Mouse (Mus musculus) urinary bladder, postnatal 4 days (tissue): Measurements from ENCODE around the gene Gpkow.

Source experiments
- DNase-seq, 2 experiments: peaks; one replicate each; pipeline ENCODE4 v3.0.0; 2021 to 2022; ENCODE audit warnings: low spot score in 2 of 2

The Gpkow gene

DNA sequence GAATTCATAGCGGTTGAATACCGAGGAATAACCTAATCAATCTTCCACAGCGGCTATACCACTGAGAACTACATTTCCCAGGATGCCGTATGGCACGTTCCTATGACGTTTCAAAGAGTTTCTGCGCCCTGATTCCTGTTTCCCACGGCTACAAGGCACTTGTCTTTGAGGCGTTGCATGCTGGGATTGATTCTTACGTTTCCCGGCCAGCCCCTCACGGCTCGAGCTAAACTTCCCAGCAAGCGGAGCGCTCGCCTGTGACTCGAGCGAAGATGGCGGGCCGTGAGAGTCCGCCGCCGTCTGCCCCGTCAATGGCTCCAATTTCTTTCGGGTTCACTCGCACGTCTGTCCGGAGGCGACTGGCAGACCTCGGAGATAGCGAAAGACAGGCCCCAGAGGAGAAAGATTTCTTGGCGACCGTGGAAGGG lies at the start of gene Gpkow:
TSS of gene Gpkow (plus strand) at position 178 of the 428 bp plus-strand sequence.
- peak; percentile 69 to 72 for DNase-seq

DNA sequence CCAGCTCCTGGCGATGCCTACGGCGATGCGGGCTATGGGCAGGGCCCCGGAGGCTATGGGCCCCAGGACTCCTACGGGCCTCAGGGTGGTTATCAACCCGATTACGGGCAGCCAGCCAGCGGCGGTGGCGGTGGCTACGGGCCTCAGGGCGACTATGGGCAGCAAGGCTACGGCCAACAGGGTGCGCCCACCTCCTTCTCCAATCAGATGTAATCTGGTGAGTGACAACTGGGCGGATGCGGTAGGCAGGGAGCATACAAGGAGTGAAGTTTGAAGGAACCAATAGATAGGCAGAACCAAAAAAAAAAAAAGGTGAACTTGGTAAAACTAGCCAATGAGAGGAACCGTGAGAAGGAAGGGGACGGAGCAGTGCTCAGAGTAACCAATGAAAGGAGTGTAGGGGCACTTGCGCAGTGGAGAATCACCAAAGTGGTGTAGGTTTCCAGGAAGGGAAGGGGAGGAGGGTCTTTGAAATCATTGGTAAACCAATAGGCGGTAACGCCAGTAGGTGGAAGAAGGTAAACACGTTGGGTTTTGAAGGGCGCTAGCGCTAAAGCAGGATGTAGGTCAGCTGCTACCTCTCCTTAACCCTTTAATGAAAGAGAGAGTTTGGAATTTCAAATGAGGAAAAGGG lies 48.1 kb upstream of the Gpkow start:
- DNase-seq: peak; percentile 69 to 74

DNA sequence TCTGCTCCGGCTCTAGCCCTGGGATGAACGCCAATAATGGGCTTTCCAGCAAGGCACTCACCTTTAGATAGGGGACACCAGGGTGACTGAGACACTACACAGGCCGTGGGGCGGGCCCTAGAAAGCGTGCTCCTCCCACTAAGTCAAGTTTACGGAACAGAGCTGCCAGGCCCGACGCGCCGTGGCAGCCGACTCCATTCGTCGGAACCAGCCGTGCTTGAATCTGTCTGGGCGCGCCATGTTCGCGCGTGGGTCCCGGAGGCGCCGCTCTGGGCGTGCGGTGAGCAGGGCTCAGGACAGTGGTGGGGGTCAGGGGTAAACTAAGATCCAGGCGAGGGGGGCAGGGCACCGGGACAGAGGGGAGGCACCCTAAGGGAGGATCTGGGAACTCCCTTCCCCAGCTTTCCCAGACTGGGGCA lies 39.7 kb upstream of the Gpkow start, which contains the start of gene Prickle3:
TSS of gene Prickle3 (plus strand) at position 40 of the 419 bp plus-strand sequence.
- peak in 1 of 2 experiments; percentile 29 for DNase-seq

DNA sequence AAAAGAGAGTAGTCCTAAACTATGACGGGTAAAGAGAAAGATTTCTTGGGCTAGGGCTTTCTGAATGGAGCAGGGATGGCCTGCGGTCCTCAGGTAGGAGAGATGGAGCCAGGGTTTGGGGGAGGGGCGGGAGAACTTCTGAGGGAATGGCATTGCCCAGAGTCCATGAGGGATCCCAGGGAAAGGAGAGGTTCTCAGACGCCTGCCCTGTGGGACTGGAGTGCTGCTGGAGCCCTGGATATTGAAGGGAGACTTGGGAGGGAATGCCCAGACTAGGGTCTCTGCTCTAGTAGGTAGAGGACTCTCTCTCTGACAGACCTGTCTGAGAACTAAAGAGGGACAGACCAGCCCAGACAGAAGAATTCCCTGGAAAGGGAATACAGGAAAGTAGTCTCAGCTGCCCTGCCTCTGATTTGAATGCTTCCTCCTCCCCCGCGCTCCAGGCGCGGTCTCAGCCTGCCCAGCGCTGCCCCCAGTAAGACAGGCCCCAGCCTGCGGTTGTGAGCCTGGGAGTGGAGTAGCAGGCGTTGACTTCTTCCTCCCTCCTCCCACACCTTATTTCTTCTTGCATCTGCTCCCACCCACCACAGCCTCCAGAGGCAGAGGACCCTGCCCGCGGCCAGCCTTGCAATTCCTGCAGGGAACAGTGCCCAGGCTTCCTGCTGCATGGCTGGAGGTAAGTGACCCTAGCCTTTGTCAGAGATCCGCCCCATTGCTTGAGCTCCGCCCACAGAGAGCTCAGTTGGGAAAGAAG lies 38.7 kb upstream of the Gpkow start:
- peak in 1 of 2 experiments; percentile 38 for DNase-seq

DNA sequence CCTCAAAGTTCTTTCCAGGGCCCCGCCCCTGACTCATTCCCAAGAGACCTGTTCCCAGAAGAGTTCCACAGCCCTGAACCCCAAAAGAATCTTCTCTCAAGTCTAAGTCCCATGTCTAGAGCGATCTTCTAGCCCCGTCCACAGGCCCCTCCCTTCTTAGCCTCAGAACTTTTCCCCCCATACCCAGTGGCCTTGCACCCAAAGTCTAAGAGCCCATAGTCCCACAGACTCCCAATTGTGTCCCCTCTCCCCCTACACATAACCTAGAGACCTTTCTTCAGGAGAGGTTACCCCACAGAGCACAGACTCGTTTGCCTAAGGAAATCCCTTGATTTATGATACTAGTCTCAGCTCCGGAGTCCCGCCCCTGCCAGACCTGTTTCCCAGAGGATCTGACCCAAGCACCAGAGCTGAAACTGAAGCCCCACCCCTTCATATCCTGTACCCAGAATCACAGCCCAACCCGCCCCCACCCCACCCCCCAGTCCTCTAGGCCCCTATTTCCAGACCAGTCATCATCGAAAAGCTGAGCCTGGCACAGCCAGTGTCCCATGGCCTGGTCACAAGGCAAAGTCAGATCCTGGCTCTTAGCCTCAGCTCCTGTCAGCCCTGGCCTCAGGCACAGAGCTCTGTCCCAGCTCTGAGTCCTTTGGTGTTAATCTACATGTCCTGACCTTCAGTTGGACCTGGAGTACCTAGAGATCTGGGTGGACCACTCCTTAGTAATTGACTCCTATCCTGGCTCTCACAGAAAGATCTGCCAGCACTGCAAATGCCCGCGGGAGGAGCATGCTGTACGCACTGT lies 37.9 kb upstream of the Gpkow start:
- DNase-seq: no peak

DNA sequence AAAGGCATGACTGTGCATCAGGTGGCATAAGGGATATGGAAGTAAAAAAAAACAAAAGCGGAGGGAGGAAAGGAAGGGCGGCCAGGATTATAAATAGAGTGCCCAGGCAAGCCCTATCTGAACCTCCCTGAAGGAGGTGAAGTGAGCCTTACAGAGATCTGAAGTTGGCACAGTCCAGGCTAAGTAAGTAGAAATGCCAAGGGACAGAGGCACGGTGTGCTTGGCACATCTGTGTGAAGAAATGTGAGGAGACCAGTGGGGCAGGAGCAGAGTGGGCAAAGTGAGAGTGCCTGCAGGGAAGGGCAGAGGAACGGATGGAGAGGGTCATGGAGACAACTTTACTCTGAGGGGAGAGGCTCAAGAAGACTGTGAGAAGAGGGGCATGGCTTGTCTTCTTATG lies 35.8 kb upstream of the Gpkow start:
- no peak for DNase-seq

DNA sequence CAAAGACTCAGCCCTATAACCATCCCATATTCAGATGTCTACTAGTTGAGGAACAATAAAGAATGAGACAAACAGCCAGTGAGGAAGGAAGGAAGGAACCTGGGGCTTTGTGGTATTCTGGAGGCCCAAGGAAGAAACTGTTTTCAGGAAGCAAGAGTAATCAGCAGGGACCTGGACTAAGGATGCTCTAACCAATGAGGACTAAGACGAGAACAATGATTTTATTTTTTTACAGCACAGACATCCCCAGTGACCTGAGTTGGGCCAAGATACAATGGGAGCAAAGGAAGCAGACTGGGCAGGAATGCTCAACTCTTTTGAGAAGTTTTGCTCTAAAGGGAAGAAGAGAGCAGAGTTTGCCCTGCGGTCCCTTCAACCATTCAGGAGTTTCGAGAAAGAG lies 34.0 kb upstream of the Gpkow start:
- no peak for DNase-seq

DNA sequence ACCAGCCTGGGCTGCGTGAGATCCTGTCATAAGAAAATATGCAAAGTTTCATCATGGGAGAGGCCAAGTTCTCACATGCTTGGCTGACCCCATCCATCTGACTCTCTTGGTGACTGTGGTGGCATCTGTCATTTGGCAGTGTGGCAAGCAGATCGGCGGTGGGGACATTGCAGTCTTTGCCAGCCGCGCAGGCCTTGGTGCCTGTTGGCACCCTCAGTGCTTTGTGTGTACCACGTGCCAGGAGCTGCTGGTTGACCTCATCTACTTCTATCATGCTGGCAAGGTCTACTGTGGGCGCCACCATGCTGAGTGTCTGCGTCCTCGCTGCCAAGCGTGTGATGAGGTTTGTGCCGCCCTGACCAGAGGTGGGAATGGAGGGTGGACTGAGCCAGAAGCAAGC lies 32.1 kb upstream of the Gpkow start:
- no peak for DNase-seq

DNA sequence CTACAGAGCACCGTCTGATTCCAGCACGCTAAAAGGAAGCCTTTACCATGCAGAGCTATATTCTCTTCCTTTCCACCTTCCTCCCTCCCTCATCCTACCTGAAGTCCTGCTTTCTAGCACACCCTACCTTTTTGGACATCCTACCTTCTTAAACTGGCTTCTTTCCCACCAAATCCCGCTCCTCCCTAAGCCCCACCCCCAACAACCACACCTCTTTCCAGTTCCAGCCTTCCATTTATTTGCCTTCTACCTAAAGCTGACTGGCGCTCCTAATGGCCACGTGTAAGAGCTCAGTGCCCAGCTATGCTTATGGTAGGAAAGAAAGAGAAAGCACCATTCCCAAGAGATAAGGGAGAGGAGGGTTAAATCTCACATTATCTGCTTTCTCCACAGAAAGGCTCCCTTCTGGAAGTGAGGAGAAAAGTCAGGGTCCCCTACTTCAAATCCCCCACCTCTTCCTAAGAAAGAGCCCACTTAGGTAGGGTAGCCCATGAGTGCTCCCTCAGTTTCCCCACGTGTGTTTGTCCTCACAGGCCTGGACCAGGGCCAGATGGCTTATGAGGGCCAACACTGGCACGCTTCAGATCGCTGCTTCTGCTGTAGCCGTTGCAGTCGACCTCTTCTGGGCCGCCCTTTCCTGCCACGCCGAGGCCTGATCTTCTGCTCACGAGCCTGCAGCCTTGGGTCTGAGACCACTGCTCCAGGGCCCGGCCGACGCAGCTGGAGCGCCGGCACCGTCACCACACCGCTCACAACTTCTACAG lies 31.0 kb upstream of the Gpkow start:
- DNase-seq: no peak

DNA sequence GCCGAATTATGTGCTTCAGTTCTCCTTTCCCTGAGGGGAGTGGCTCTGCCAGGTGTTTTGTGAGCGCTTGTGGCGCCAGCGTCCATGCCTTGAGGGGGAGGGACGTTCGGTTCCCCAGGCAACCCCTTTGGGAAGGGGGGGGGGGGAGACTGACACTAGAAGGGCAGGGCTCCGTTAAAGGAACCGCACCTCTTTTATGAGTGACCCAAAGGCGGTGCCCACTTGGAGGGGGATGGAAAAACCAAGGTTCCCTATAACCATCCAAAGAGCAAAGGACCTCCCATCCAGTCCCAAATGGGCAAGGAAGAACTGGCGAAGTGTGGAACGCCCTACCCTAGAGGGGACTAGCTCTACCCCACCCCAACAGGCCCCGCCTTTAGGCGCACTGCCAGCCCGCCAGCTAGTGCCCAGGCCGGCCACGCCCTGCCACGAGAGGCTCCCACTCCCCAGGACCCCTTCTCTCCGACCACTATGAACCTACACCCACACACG lies 26.5 kb upstream of the Gpkow start:
- DNase-seq: peak in 1 of 2 experiments; percentile 60

DNA sequence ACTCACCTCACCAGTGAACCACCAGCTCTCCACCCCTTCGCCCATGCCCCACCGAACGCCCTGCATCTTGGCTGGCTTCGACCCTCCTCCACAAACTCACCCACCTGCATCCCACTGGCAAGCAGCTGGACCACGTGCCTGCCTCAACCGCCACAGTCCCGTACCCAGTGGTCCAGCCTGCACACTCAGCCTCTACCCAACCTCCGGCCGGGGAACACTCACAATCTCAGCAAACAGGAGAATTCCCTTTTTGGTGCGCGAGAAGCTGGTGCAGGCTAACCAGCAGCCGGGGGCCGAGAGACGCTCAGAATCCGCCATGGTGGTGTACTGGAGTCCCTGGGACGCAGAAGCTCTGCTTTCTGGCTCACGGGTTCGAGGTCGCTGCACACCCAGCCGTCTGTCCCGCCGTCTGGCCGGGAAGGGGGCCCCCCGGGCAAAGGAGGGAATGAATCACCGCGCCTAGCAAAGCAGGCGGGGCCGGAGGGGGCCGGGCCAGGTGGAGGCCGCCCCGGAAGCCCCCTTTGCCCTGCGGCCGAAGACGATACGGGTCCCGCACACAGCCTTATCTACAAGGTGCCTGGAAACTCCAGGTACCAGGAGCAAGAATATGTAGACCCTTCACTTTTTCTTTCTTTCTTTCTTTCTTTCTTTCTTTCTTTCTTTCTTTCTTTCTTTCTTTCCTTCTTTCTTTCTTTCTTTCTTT lies 25.9 kb upstream of the Gpkow start, which contains the start of gene Plp2:
TSS of gene Plp2 (minus strand) at position 470 of the 703 bp plus-strand sequence.
- DNase-seq: peak in 1 of 2 experiments; percentile 33

DNA sequence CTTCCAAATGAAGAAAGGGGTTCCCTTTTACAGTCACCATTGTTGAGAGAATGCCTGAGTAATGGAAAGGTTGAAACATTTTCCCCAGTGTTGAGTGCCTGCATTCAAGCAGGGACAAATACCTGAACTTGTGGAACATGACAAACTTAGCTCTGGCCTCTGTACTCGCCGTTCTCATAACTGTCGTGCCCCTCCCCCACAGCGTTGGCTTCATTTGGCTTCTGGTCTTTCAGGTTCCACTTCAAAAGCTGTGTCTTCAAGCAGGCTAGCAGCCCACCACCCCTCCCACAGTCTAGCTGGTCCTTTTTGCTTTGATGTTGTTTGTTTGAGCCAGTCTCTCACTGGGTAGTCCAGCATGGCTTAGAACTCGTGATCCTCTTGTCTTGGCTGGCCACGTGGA lies 24.2 kb upstream of the Gpkow start:
- no peak for DNase-seq

DNA sequence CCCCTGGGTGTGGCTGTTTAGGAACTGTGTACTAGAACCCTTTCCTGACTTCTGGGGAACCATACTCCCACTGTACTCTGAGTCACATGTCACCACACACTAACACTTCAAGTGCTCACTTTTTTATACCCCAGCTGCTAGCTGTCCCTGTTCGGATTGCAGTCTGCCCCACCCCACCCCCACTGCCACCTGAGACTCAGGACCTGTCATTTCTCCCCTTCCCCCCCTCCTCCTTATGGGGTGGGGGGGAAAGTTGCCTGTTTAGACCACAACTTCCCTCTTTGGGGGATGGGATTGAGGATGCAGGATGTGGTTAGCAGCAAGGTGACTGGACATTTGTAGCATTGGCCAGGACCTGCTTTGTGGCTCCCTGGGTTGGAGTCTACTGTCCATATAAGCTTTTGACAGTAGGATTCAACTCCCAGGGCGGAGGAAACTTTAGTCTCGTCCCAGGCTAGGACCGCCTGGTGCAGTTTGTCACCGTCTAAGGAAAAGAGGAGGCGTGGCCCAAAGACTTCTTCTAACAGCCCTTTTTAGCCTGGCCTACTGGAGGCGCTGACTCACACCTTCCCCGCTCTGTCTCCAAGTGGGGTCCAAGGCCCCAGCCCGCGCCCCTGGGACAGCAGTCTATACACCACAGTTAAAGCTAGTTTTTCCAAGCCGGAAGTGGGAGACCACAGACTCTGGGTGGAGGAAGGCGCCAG lies 23.2 kb upstream of the Gpkow start:
- DNase-seq: no peak

DNA sequence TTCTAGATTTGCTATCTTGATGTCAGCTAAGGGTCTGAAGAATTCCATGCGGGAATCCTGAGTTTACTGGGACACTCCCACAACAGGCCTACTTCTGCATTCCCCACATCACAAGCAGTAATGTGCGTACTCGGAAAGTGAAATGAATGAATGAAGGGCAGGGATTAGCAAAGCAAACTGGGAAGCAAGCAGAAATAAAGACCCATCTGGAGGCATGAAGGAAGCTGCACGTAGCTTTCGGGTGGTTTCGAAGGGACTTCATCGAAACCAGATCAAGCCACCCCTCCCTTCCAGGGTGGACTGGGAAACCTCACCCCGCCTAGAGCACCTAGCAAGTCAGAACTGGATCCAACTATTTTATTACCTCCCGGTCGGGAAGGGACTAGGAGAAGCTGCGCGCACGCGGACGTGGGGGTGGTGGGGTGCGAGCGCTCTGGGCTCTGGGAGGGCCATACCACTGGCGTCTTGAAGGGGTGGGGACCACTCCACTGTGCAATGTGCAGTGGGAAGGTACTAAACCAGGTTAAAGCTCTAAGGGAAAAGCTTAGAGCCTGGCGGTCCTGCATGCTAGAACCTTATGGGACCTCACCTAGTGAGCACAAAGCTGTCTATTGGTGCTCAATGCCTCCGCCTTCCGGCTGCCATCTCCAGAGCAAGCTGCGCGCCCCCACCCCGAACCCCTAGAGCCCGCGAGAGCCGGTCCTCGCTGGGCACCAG lies 22.5 kb upstream of the Gpkow start:
- DNase-seq: no peak

DNA sequence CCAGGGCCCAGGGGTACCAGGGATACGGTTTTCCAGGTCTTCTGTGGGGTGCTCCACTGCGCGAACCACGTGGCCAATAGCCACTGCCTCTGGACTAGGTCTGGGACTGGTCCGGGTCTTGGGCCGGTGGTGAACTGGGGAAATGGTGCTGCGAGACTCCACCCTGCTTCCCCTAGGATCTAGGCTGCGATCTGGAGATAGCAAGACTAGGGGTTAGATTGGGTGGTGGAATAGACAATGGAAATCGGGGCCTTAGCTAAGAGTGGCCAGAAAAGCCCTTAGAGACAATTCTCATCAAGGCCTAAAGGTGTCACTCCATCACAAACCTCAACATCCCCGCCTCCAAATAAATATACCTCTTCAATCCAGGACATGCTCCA lies 21.9 kb upstream of the Gpkow start:
- no peak for DNase-seq

DNA sequence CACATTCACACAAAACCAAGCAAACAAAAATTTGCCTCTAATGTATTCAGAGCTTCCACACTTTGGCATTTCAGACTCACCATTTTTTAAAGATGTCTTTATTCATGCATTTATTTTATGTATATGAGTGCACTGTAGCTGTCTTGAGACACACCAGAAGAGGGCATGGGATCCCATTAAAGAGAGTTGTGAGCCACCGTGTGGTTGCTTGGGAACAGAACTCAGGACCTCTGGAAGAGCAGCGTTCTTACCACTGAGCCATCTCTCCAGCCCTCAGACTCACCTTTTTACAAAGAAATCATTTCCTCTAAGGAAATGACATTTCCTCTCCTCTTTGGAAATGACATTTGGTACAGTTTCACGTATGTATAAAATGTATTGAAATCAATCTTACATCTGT lies 17.9 kb upstream of the Gpkow start:
- no peak for DNase-seq

DNA sequence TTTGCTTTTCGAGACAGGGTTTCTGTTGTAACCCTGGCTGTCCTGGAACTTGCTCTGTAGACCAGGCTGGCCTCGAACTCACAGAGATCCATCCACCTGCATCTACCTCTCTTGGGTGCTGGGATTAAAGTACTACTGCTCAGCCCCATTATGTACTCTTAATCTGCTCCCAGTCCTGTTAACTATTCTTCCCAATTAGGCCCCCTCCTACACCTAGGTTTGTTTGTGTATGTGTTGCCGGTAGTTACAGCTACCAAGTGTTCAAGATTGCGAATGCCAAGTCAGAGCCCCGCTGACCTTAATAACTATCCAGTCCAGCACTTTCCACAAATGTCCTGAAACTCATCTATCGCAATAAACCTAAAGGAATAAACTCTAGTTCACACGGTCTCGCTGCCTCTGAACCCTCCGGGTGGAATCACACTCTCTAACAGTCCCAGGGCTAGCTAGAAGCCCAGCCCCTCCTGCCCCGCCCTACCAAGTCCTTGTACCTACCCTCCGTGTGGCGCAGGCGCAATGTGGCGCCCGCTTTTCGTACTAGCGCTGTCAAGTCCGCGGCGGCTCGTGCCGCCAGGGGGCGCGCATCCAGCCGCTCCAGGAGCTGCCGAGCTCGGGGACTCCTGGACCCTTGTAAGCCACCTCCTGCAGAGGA lies 17.4 kb upstream of the Gpkow start:
- peak; percentile 84 to 87 for DNase-seq

DNA sequence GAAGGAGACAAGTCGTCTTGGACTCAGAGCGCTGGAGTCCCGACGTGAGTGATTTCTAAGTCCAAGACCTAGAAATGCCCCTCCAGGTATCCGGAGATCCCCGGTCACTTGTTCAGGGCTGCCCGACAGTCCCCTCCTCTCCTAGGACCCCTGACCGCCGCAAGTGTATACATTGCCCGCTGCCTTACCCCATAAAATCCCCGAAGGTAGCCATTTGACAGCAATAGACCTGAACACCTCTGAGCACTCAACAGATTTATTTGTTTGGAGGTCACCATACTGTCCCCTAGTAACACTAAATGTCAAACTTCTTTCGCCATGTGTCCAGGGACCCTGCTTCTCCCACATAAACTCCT lies 16.9 kb upstream of the Gpkow start:
- DNase-seq: no peak

DNA sequence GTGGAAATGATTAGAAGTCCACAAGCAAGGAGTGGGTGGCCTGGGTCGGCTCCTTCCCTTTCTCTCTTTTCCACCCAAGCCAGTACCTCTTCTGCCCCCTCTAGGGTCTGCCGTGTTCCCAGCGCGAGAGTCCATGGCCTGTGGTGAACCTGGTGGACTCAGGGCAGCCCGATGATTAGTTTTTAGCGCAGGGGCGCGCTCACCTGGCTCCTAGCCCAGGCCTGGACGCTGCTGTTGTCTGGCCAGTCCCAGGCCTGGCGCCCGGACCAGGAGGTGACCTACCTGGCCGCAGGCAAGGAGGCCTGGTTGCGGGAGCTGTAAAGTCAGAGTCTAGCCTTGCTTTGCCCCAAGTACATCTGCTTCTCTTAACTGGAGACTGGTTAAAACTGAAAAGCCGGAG lies 16.1 kb upstream of the Gpkow start, which contains the start of gene Magix:
TSS of gene Magix (minus strand) at position 388 of the 400 bp plus-strand sequence.
- DNase-seq: no peak
